Mouse (Mus musculus): ENCODE measurements around the gene Mcoln3. TPM values are rescaled to one million over a fixed set of nuclear protein-coding genes. Genes with fewer than 3 reads are reported as not detected.

Gene Mcoln3
- total RNA-seq, 2 experiments from 2014 or later = 0.13 TPM; not detected in 1

GRCm38 (mm10) chr3:146127205-146127604, 10.0 kb downstream of the Mcoln3 start:
- DNase-seq (ENCODE audit: low spot score in 2 of 2) = no peak

GRCm38 (mm10) chr3:146134834-146135233, 17.6 kb downstream of the Mcoln3 start:
- no peak for DNase-seq (ENCODE audit: low spot score in 2 of 2)

- DNase-seq (ENCODE audit: low spot score in 2 of 2) = no peak
These were observed 18.2 kb downstream of the Mcoln3 start for GRCm38 (mm10) chr3:146135417-146135816.

GRCm38 (mm10) chr3:146136422-146136821, 19.2 kb downstream of the Mcoln3 start:
- no peak for DNase-seq (ENCODE audit: low spot score in 2 of 2)

- DNase-seq (ENCODE audit: low spot score in 2 of 2) = no peak
These were observed 23.0 kb downstream of the Mcoln3 start for GRCm38 (mm10) chr3:146140276-146140675.

GRCm38 (mm10) chr3:146142523-146142922, 25.3 kb downstream of the Mcoln3 start:
- no peak for DNase-seq (ENCODE audit: low spot score in 2 of 2)

GRCm38 (mm10) chr3:146145501-146145900, 28.3 kb downstream of the Mcoln3 start:
- no peak for DNase-seq (ENCODE audit: low spot score in 2 of 2)

GRCm38 (mm10) chr3:146146131-146146530, 28.9 kb downstream of the Mcoln3 start:
- no peak for DNase-seq (ENCODE audit: low spot score in 2 of 2)

- peak in 1 of 2 experiments; percentile 17 for DNase-seq (ENCODE audit: low spot score in 2 of 2)
These were observed 32.2 kb downstream of the Mcoln3 start, which contains the start of gene Mcoln2 for GRCm38 (mm10) chr3:146149156-146150057. TSS of gene Mcoln2 (plus strand) at chr3:146149833.

GRCm38 (mm10) chr3:146150058-146150400, 32.8 kb downstream of the Mcoln3 start:
- peak in 1 of 2 experiments; percentile 39 for DNase-seq (ENCODE audit: low spot score in 2 of 2)

GRCm38 (mm10) chr3:146150560-146150959, 33.3 kb downstream of the Mcoln3 start:
- no peak for DNase-seq (ENCODE audit: low spot score in 2 of 2)

GRCm38 (mm10) chr3:146151328-146151727, 34.1 kb downstream of the Mcoln3 start:
- no peak for DNase-seq (ENCODE audit: low spot score in 2 of 2)

- no peak for DNase-seq (ENCODE audit: low spot score in 2 of 2)
These were observed 34.5 kb downstream of the Mcoln3 start for GRCm38 (mm10) chr3:146151755-146152154.

GRCm38 (mm10) chr3:146152348-146152747, 35.1 kb downstream of the Mcoln3 start:
- DNase-seq (ENCODE audit: low spot score in 2 of 2) = no peak

- no peak for DNase-seq (ENCODE audit: low spot score in 2 of 2)
These were observed 35.7 kb downstream of the Mcoln3 start for GRCm38 (mm10) chr3:146152913-146153312.

GRCm38 (mm10) chr3:146153862-146154611, 36.8 kb downstream of the Mcoln3 start:
- no peak for DNase-seq (ENCODE audit: low spot score in 2 of 2)

- DNase-seq (ENCODE audit: low spot score in 2 of 2) = no peak
These were observed 38.7 kb downstream of the Mcoln3 start for GRCm38 (mm10) chr3:146155628-146156576.

- no peak for DNase-seq (ENCODE audit: low spot score in 2 of 2)
These were observed 39.6 kb downstream of the Mcoln3 start for GRCm38 (mm10) chr3:146156811-146157210.

GRCm38 (mm10) chr3:146158039-146158438, 40.8 kb downstream of the Mcoln3 start:
- DNase-seq (ENCODE audit: low spot score in 2 of 2) = no peak

GRCm38 (mm10) chr3:146159360-146159759, 42.1 kb downstream of the Mcoln3 start:
- DNase-seq (ENCODE audit: low spot score in 2 of 2) = no peak

GRCm38 (mm10) chr3:146162197-146162596, 44.9 kb downstream of the Mcoln3 start:
- DNase-seq (ENCODE audit: low spot score in 2 of 2) = no peak
